Mouse (Mus musculus): ENCODE results near the gene Gm12185. TPM values are rescaled to one million over a fixed set of nuclear protein-coding genes. Genes with fewer than 3 reads are reported as not detected.
"Not testable (repeated sequence)": the region's sequence is repeated elsewhere in the genome, so short reads cannot be mapped to it uniquely, and the experiment has no call there.

The Gm12185 gene
- total RNA-seq, 4 experiments from 2014 or later = 2.3 to 4.4 (median 3.2) TPM

GRCm38 (mm10) chr11:48913611-48914010 is 78.4 kb downstream of the Gm12185 start:
- DNase-seq = no peak

GRCm38 (mm10) chr11:48908459-48908858 is 83.6 kb downstream of the Gm12185 start:
- DNase-seq = no peak

- no peak for DNase-seq
Measured at GRCm38 (mm10) chr11:48902021-48902420, 90.0 kb downstream of the Gm12185 start, which contains the start of gene Gm5431. Gm5431 (minus strand) TSS chr11:48902214.

- DNase-seq = not testable (repeated sequence)
Measured at GRCm38 (mm10) chr11:48901567-48901930, 90.5 kb downstream of the Gm12185 start.

- DNase-seq = not testable (repeated sequence)
Measured at GRCm38 (mm10) chr11:48900654-48901566, 91.1 kb downstream of the Gm12185 start.

- no peak for DNase-seq
Measured at GRCm38 (mm10) chr11:48898812-48899431, 93.1 kb downstream of the Gm12185 start.

GRCm38 (mm10) chr11:48876680-48877079 is 115.3 kb downstream of the Gm12185 start:
- DNase-seq = no peak

GRCm38 (mm10) chr11:48875343-48875837 is 116.6 kb downstream of the Gm12185 start:
- DNase-seq = not testable (repeated sequence)

- no peak for DNase-seq
Measured at GRCm38 (mm10) chr11:48874465-48874864, 117.6 kb downstream of the Gm12185 start.

- DNase-seq = no peak
Measured at GRCm38 (mm10) chr11:48873591-48874290, 118.3 kb downstream of the Gm12185 start.

- DNase-seq = no peak
Measured at GRCm38 (mm10) chr11:48872695-48873300, 119.2 kb downstream of the Gm12185 start.

GRCm38 (mm10) chr11:48871817-48872541 is 120.0 kb downstream of the Gm12185 start:
- DNase-seq = no peak

- DNase-seq = peak; percentile 70
Measured at GRCm38 (mm10) chr11:48871201-48871772, 120.7 kb downstream of the Gm12185 start, which contains the start of gene Irgm1. Irgm1 (minus strand) TSS chr11:48871683.

GRCm38 (mm10) chr11:48870781-48871180 is 121.2 kb downstream of the Gm12185 start:
- DNase-seq = no peak

GRCm38 (mm10) chr11:48869380-48870110 is 122.5 kb downstream of the Gm12185 start:
- no peak for DNase-seq

- no peak for DNase-seq
Measured at GRCm38 (mm10) chr11:48866481-48866880, 125.5 kb downstream of the Gm12185 start.

GRCm38 (mm10) chr11:48863808-48864207 is 128.2 kb downstream of the Gm12185 start:
- no peak for DNase-seq

GRCm38 (mm10) chr11:48862784-48863319 is 129.2 kb downstream of the Gm12185 start:
- DNase-seq = no peak

GRCm38 (mm10) chr11:48859014-48859413 is 133.0 kb downstream of the Gm12185 start:
- DNase-seq = no peak

Measured in adrenal gland, adult 8-10 months (tissue).